ENCODE assay signal across 25 mouse cellular contexts in genomic region chr19:15371682-15372081, GRCm38 (mm10).
DNase-seq lines count a peak whose midpoint lies in the region; ATAC-seq and TF ChIP-seq lines count a peak whose summit lies in the region.
"Had no signal": no experiment of that assay in that cellular context is flagged by ENCODE, and none has a peak within 500 bp of the region (broad histone marks: within the 10 kb centered on the region; RNA-seq: fewer than 3 reads in every experiment).

No protein-coding gene starts in this region.

- 0 out of 2 replicates have a peak, but pooled peaks have one; percentile 35 for ATAC-seq in hindbrain, postnatal 0 days
- ATAC-seq in hindbrain, embryonic 16.5 days, result no peak; the same call in 1 of the 2 replicates
- ATAC-seq in megakaryocyte-erythroid progenitor cell, adult 5-6 weeks (replicated peaks; ENCODE audit: low FRiP score, low TSS enrichment, poor library complexity, severe bottlenecking), result no peak
- ATAC-seq: CD4-positive, CD25-positive, alpha-beta regulatory T cell, adult 4 months had no signal

- no peak for TF ChIP-seq POLR2A in brain, embryonic 14.5 days (IDR thresholded peaks at IDR 0.05; ENCODE audit: borderline replicate concordance, extremely low read depth, insufficient read depth, insufficient read length, poor library complexity, severe bottlenecking)

- H3K9me3 ChIP-seq in hindbrain, postnatal 0 days (ENCODE audit: low read length), result no peaks in the 10 kb centered on the region
- H3K9me3 ChIP-seq in hindbrain, embryonic 16.5 days (ENCODE audit: control insufficient read depth, low read length), result no peaks in the 10 kb centered on the region
- H3K9me3 ChIP-seq: embryonic facial prominence, embryonic 12.5 days; heart, embryonic 12.5 days; kidney, embryonic 15.5 days; limb, embryonic 13.5 days; lung, embryonic 15.5 days; midbrain, embryonic 12.5 days; neural tube, embryonic 13.5 days had no signal

- H3K4me2 ChIP-seq in hindbrain, postnatal 0 days (ENCODE audit: low read depth, low read length), result no peak overlapping the region
- no peak overlapping the region for H3K4me2 ChIP-seq in hindbrain, embryonic 16.5 days (ENCODE audit: low read length)
- H3K4me2 ChIP-seq: embryonic facial prominence, embryonic 12.5 days; heart, embryonic 12.5 days; hindbrain, embryonic 14.5 days; kidney, embryonic 15.5 days; limb, embryonic 13.5 days; liver, embryonic 11.5 days; lung, embryonic 15.5 days; midbrain, embryonic 12.5 days; neural tube, embryonic 13.5 days had no signal

- no peak for TF ChIP-seq CTCF in hindbrain, postnatal 0 days (IDR thresholded peaks at IDR 0.05; ENCODE audit: low read depth)
- TF ChIP-seq CTCF in brain, embryonic 14.5 days (IDR thresholded peaks at IDR 0.05; ENCODE audit: borderline replicate concordance, extremely low read depth, insufficient read depth, insufficient read length), result no peak

- H3K4me1 ChIP-seq in hindbrain, postnatal 0 days (ENCODE audit: insufficient read depth, low read length), result no peaks in the 10 kb centered on the region
- H3K4me1 ChIP-seq in hindbrain, embryonic 16.5 days (ENCODE audit: control insufficient read depth, insufficient read depth, low read depth, low read length), result no peaks in the 10 kb centered on the region
- H3K4me1 ChIP-seq: embryonic facial prominence, embryonic 12.5 days; heart, embryonic 12.5 days; kidney, embryonic 15.5 days; limb, embryonic 13.5 days; lung, embryonic 15.5 days; midbrain, embryonic 12.5 days; neural tube, embryonic 13.5 days had no signal

- intact Hi-C loops in left cerebral cortex, postnatal 14 days (cut with DNase I), result no loop called here
- intact Hi-C loops in left cerebral cortex, postnatal 4 days (cut with DNase I), result no loop called here

- H3K9ac ChIP-seq in hindbrain, postnatal 0 days (replicated peaks; ENCODE audit: low read length), result no peak overlapping the region
- no peak overlapping the region for H3K9ac ChIP-seq in hindbrain, embryonic 16.5 days (ENCODE audit: low read depth, low read length)
- H3K9ac ChIP-seq: embryonic facial prominence, embryonic 12.5 days; heart, embryonic 12.5 days; hindbrain, embryonic 14.5 days; kidney, embryonic 15.5 days; limb, embryonic 13.5 days; lung, embryonic 15.5 days; midbrain, embryonic 12.5 days; neural tube, embryonic 13.5 days had no signal

- H3K36me3 ChIP-seq in hindbrain, postnatal 0 days (ENCODE audit: insufficient read depth, low read length), result no peaks in the 10 kb centered on the region
- no peaks in the 10 kb centered on the region for H3K36me3 ChIP-seq in hindbrain, embryonic 16.5 days (ENCODE audit: control insufficient read depth, insufficient read depth, low read length)
- H3K36me3 ChIP-seq: embryonic facial prominence, embryonic 12.5 days; heart, embryonic 12.5 days; kidney, embryonic 15.5 days; limb, embryonic 13.5 days; lung, embryonic 15.5 days; midbrain, embryonic 12.5 days; neural tube, embryonic 13.5 days had no signal

- DNase-seq in hindbrain, postnatal 0 days (ENCODE audit: low spot score), result peak; percentile 28
- DNase-seq in left cerebral cortex, postnatal 14 days (ENCODE audit: low spot score in 2 of 2), result peak; percentile 11 to 21
- no peak for DNase-seq in left cerebral cortex, postnatal 4 days
- DNase-seq in Muller cell, postnatal 12 days (ENCODE audit: inconsistent ontology term), result peak; percentile 10
- peak; percentile 17 for DNase-seq in brain, embryonic 14.5 days (ENCODE audit: low read depth)
- DNase-seq in adipocyte (ENCODE audit: low spot score), result no peak
- DNase-seq: adrenal gland, postnatal 10 days; cerebellum, adult 11-12 months; cerebellum, adult 9-11 months; embryo, embryonic 11 days; heart, adult 2 months; kidney, adult 18-20 months; kidney, postnatal 25 days had no signal

- no peak overlapping the region for H3K27ac ChIP-seq in hindbrain, postnatal 0 days
- no peak overlapping the region for H3K27ac ChIP-seq in hindbrain, embryonic 16.5 days (ENCODE audit: low read depth, low read length)
- H3K27ac ChIP-seq: embryonic facial prominence, embryonic 12.5 days; heart, adult 2 months; hindbrain, embryonic 14.5 days; kidney, embryonic 15.5 days; limb, embryonic 13.5 days; lung, embryonic 15.5 days; midbrain, embryonic 12.5 days; neural tube, embryonic 13.5 days had no signal

- no peak overlapping the region for H3K4me3 ChIP-seq in hindbrain, postnatal 0 days (ENCODE audit: low read length)
- no peak overlapping the region for H3K4me3 ChIP-seq in hindbrain, embryonic 16.5 days (ENCODE audit: low read length)
- H3K4me3 ChIP-seq: embryonic facial prominence, embryonic 12.5 days; heart, adult 2 months; heart, embryonic 12.5 days; kidney, embryonic 15.5 days; limb, embryonic 13.5 days; lung, embryonic 15.5 days; midbrain, embryonic 12.5 days; neural tube, embryonic 13.5 days had no signal

- WGBS in hindbrain, postnatal 0 days, result 79% methylated on average over 8 of the region's 8 CpGs
- WGBS in hindbrain, embryonic 16.5 days, result 69% methylated on average over 8 of the region's 8 CpGs

- H3K27me3 ChIP-seq in hindbrain, postnatal 0 days (ENCODE audit: insufficient read depth, low read length), result no peaks in the 10 kb centered on the region
- no peaks in the 10 kb centered on the region for H3K27me3 ChIP-seq in hindbrain, embryonic 16.5 days (replicated peaks; ENCODE audit: control insufficient read depth, insufficient read depth, low read length)
- H3K27me3 ChIP-seq: embryonic facial prominence, embryonic 12.5 days; heart, embryonic 12.5 days; kidney, embryonic 15.5 days; limb, embryonic 13.5 days; lung, embryonic 15.5 days; midbrain, embryonic 12.5 days; neural tube, embryonic 13.5 days had no signal

Comparison
In these comparisons a context has a peak if more than half of its experiments do, and no peak if none do; other contexts are left out.
1. DNase-seq: peak in hindbrain, postnatal 0 days (single experiment), left cerebral cortex, postnatal 14 days (2 of 2), Muller cell, postnatal 12 days (single experiment) and brain, embryonic 14.5 days (single experiment); none in left cerebral cortex, postnatal 4 days (single experiment) and adipocyte (single experiment).